Mouse (Mus musculus) MEL (cell line): Measurements from ENCODE around the gene S100a16. TPM values are rescaled to one million over a fixed set of nuclear protein-coding genes. Genes with fewer than 3 reads are reported as not detected.

ENCODE experiments used
- DNase-seq: peaks from one replicate; pipeline ENCODE4 v3.0.0; 2011; ENCODE audit warnings: low read depth, low spot score
- H3K27ac ChIP-seq: 2 replicates; pipeline ENCODE4 v1.5.1; 2012; ENCODE audit warnings: low read depth, mild to moderate bottlenecking, control low read depth, low read length, moderate library complexity; ENCODE audit not compliant: control insufficient read depth
- H3K27me3 ChIP-seq, 2 experiments: fragments of 150-350 bp in 1 of 2; sonication (generic) in 1 of 2; 2 replicates each; pipeline ENCODE4 v1.6.1; 2012; ENCODE audit warnings: low read length in 2 of 2, mild to moderate bottlenecking in 2 of 2, improper control_type of control experiment in 1 of 2, moderate library complexity in 1 of 2; ENCODE audit not compliant: insufficient read depth in 2 of 2, control insufficient read depth in 1 of 2
- H3K36me3 ChIP-seq, 2 experiments: 2 replicates each; pipeline ENCODE4 v1.6.1; 2012 to 2014; ENCODE audit warnings: low read length in 2 of 2, improper control_type of control experiment in 1 of 2, inconsistent platforms in 1 of 2, mild to moderate bottlenecking in 1 of 2; ENCODE audit not compliant: insufficient read depth in 2 of 2, control insufficient read depth in 1 of 2
- H3K4me1 ChIP-seq, 2 experiments: fragments of 150-350 bp in 1 of 2; sonication (generic) in 1 of 2; 2 replicates each; pipeline ENCODE4 v1.6.1; 2012; ENCODE audit warnings: low read length in 2 of 2, improper control_type of control experiment in 1 of 2, mild to moderate bottlenecking in 1 of 2; ENCODE audit not compliant: insufficient read depth in 2 of 2, control insufficient read depth in 1 of 2
- H3K4me3 ChIP-seq, 2 experiments: fragments of 150-350 bp in 1 of 2; sonication (generic) in 1 of 2; 2 replicates each; pipeline ENCODE4 v1.5.1; 2012; ENCODE audit warnings: low read depth in 2 of 2, low read length in 2 of 2, mild to moderate bottlenecking in 2 of 2, moderate library complexity in 2 of 2, control low read depth in 1 of 2, improper control_type of control experiment in 1 of 2; ENCODE audit not compliant: control insufficient read depth in 1 of 2, insufficient read depth in 1 of 2
- H3K79me2 ChIP-seq: 2 replicates; pipeline ENCODE4 v1.6.1; 2012; ENCODE audit warnings: mild to moderate bottlenecking, low read length, moderate library complexity; ENCODE audit not compliant: control insufficient read depth, poor library complexity, insufficient read depth
- H3K9ac ChIP-seq: 2 replicates; pipeline ENCODE4 v1.6.1; 2012; ENCODE audit warnings: low read depth, mild to moderate bottlenecking, control low read depth, low read length, moderate library complexity; ENCODE audit not compliant: control insufficient read depth, poor library complexity, severe bottlenecking
- H3K9me3 ChIP-seq: fragments of 150-350 bp; sonication (generic); replicated peaks from 2 replicates; pipeline ENCODE4 v1.6.1; 2012; ENCODE audit warnings: mild to moderate bottlenecking, low read length, improper control_type of control experiment, moderate library complexity; ENCODE audit not compliant: insufficient read depth
- CHD1 ChIP-seq: IDR thresholded peaks from 2 replicates; pipeline ENCODE4 v1.6.1; 2012; ENCODE audit warnings: low read depth, mild to moderate bottlenecking, inconsistent platforms, low read length, improper control_type of control experiment
- E2F4 ChIP-seq: IDR thresholded peaks from 2 replicates; pipeline ENCODE4 v1.6.1; 2011; ENCODE audit warnings: low read depth, low read length, improper control_type of control experiment, borderline replicate concordance
- ELF1 ChIP-seq: IDR thresholded peaks from 2 replicates; pipeline ENCODE4 v1.6.1; 2014; ENCODE audit warnings: low read depth, mild to moderate bottlenecking, inconsistent platforms, low read length, improper control_type of control experiment, moderate library complexity
- GABPA ChIP-seq: IDR thresholded peaks from 2 replicates; pipeline ENCODE4 v1.6.1; 2012; ENCODE audit warnings: low read depth, mild to moderate bottlenecking, inconsistent platforms, low read length, improper control_type of control experiment, moderate library complexity
- GATA1 ChIP-seq: IDR thresholded peaks from 2 replicates; pipeline ENCODE4 v1.6.1; 2011; ENCODE audit warnings: low read depth, low read length, improper control_type of control experiment
- MAX ChIP-seq: IDR thresholded peaks from 2 replicates; pipeline ENCODE4 v1.6.1; 2011; ENCODE audit warnings: low read length, improper control_type of control experiment
- MEF2A ChIP-seq: IDR thresholded peaks from 2 replicates; pipeline ENCODE4 v1.6.1; 2014; ENCODE audit warnings: low read depth, mild to moderate bottlenecking, inconsistent platforms, low read length, improper control_type of control experiment; ENCODE audit not compliant: poor library complexity, insufficient replicate concordance, severe bottlenecking; ENCODE audit errors: extremely low read depth
- MYC ChIP-seq: IDR thresholded peaks from 2 replicates; pipeline ENCODE4 v1.6.1; 2011; ENCODE audit warnings: low read depth, mild to moderate bottlenecking, low read length, improper control_type of control experiment, moderate library complexity
- NRF1 ChIP-seq: IDR thresholded peaks from 2 replicates; pipeline ENCODE4 v1.6.1; 2014; ENCODE audit warnings: low read depth, mild to moderate bottlenecking, inconsistent platforms, low read length, improper control_type of control experiment, moderate library complexity; ENCODE audit not compliant: poor library complexity, insufficient read depth, severe bottlenecking
- POLR2A ChIP-seq, 2 experiments: IDR thresholded peaks; 2 replicates each; pipeline ENCODE4 v1.6.1; 2011 to 2012; ENCODE audit warnings: low read length in 2 of 2, mild to moderate bottlenecking in 2 of 2, control low read depth in 1 of 2, improper control_type of control experiment in 1 of 2, low read depth in 1 of 2, moderate library complexity in 1 of 2; ENCODE audit not compliant: control insufficient read depth in 1 of 2, insufficient read depth in 1 of 2, poor library complexity in 1 of 2
- POLR2AphosphoS2 ChIP-seq: IDR thresholded peaks from 2 replicates; pipeline ENCODE4 v1.6.1; 2011; ENCODE audit warnings: low read length, improper control_type of control experiment
- SMC3 ChIP-seq: IDR thresholded peaks from 2 replicates; pipeline ENCODE4 v1.6.1; 2011; ENCODE audit warnings: low read depth, low read length, improper control_type of control experiment
- TBP ChIP-seq: IDR thresholded peaks from 2 replicates; pipeline ENCODE4 v1.8.0; 2011; ENCODE audit warnings: low read depth, low read length, improper control_type of control experiment
- USF1 ChIP-seq: IDR thresholded peaks from 2 replicates; pipeline ENCODE4 v1.6.1; 2014; ENCODE audit warnings: low read depth, mild to moderate bottlenecking, inconsistent platforms, low read length, improper control_type of control experiment, moderate library complexity
- USF2 ChIP-seq, 2 experiments: IDR thresholded peaks; 2 replicates each; pipeline ENCODE4 v1.6.1; 2011 to 2012; ENCODE audit warnings: improper control_type of control experiment in 2 of 2, low read length in 2 of 2, borderline replicate concordance in 1 of 2, inconsistent platforms in 1 of 2, low read depth in 1 of 2, mild to moderate bottlenecking in 1 of 2; ENCODE audit not compliant: insufficient read depth in 1 of 2
- ZMIZ1 ChIP-seq: IDR thresholded peaks from 2 replicates; pipeline ENCODE4 v1.6.1; 2012; ENCODE audit warnings: low read depth, mild to moderate bottlenecking, inconsistent platforms, low read length, improper control_type of control experiment, moderate library complexity
- ZNF384 ChIP-seq: IDR thresholded peaks from 2 replicates; pipeline ENCODE4 v1.6.1; 2012; ENCODE audit warnings: low read depth, mild to moderate bottlenecking, inconsistent platforms, low read length, improper control_type of control experiment
- polyA plus RNA-seq, 2 experiments: library from polyadenylated mRNA; stranded (reverse) in 1 of 2; unstranded in 1 of 2; fragments of >175 nt in 1 of 2; fragments of >200 nt in 1 of 2; gene quantifications; 2 replicates each; pipeline versions ENCODE4 v1.2.1 to v1.2.4; 2012; ENCODE audit warnings: low replicate concordance in 2 of 2, low read depth in 1 of 2; ENCODE audit not compliant: insufficient read length in 2 of 2, insufficient read depth in 1 of 2, missing spikeins in 1 of 2
- total RNA-seq: library from RNA; depleted of rRNA; stranded (reverse); fragments of 300-350 nt; gene quantifications from 2 replicates; pipeline ENCODE4 v1.2.3, GENCODE M21; 2012

The S100a16 gene
- total and polyA plus RNA-seq, 3 experiments: not detected

GRCm38 (mm10) chr3:90515242-90515641 is 21.8 kb upstream of the S100a16 start:
- H3K9me3 ChIP-seq: no peaks in the 10 kb centered on the region
- H3K4me1 ChIP-seq: peaks cover 0 to 17% of the 10 kb centered on the region in 2 experiments; a peak in 3 of 4 replicates
- TF ChIP-seq POLR2A (IDR thresholded peaks at IDR 0.05; ENCODE audit: control insufficient read depth in 1 of 2, insufficient read depth in 1 of 2, low read depth in 1 of 2, low read length in 2 of 2, poor library complexity in 1 of 2) (no peak), GATA1 (no peak), ZNF384 (no peak), USF2 (IDR thresholded peaks at IDR 0.05; ENCODE audit: borderline replicate concordance in 1 of 2, insufficient read depth in 1 of 2, low read depth in 1 of 2, low read length in 2 of 2) (no peak), ELF1 (peak; percentile 3; the same call in 1 of the 2 replicates), TBP (no peak), CHD1 (no peak)
- peak overlapping the region; percentile 64 to 84 for H3K4me3 ChIP-seq
- no peaks in the 10 kb centered on the region; the same call in 1 of the 2 replicates for H3K79me2 ChIP-seq
- no peaks in the 10 kb centered on the region for H3K27me3 ChIP-seq
- peaks cover 0 to 6% of the 10 kb centered on the region in 2 experiments; a peak in 2 of 4 replicates for H3K36me3 ChIP-seq
- H3K9ac ChIP-seq: peak overlapping the region; percentile 64
- DNase-seq: no peak
- H3K27ac ChIP-seq: no peak overlapping the region

- no peak overlapping the region for H3K27ac ChIP-seq
- H3K79me2 ChIP-seq: no peaks in the 10 kb centered on the region; the same call in 1 of the 2 replicates
- DNase-seq: no peak
- peaks cover 0 to 16% of the 10 kb centered on the region in 2 experiments; a peak in 3 of 4 replicates for H3K4me1 ChIP-seq
- H3K36me3 ChIP-seq: peaks cover 0 to 6% of the 10 kb centered on the region in 2 experiments; a peak in 2 of 4 replicates
- H3K4me3 ChIP-seq: no peak overlapping the region
- H3K27me3 ChIP-seq: no peaks in the 10 kb centered on the region
- H3K9ac ChIP-seq: no peak overlapping the region
- H3K9me3 ChIP-seq: no peaks in the 10 kb centered on the region
- TF ChIP-seq MAX (no peak), POLR2AphosphoS2 (no peak), SMC3 (no peak), E2F4 (no peak), USF2 (IDR thresholded peaks at IDR 0.05; ENCODE audit: borderline replicate concordance in 1 of 2, insufficient read depth in 1 of 2, low read depth in 1 of 2, low read length in 2 of 2) (no peak), ZNF384 (no peak), GABPA (no peak)
These were observed 21.3 kb upstream of the S100a16 start for GRCm38 (mm10) chr3:90515789-90516188.

- Histone ChIP-seq H3K36me3 (peaks cover 0 to 6% of the 10 kb centered on the region in 2 experiments; a peak in 2 of 4 replicates), H3K9me3 (no peaks in the 10 kb centered on the region), H3K9ac (no peak overlapping the region), H3K79me2 (no peaks in the 10 kb centered on the region; the same call in 1 of the 2 replicates), H3K4me1 (peaks cover 0 to 13% of the 10 kb centered on the region in 2 experiments; a peak in 3 of 4 replicates), H3K27me3 (no peaks in the 10 kb centered on the region), H3K4me3 (no peak overlapping the region), H3K27ac (no peak overlapping the region)
- TF ChIP-seq MYC (no peak), ZMIZ1 (no peak), USF1 (no peak), NRF1 (no peak), MEF2A (no peak), ELF1 (no peak)
- DNase-seq: no peak
These were observed 19.3 kb upstream of the S100a16 start for GRCm38 (mm10) chr3:90517711-90518110.
